Mouse (Mus musculus): ENCODE data around the gene Tor1aip1. TPM values are rescaled to one million over a fixed set of nuclear protein-coding genes. Genes with fewer than 3 reads are reported as not detected.

Gene Tor1aip1
- total RNA-seq, 2 experiments from 2014 or later = 74.1 to 76.2 TPM

Other genes starting within 250 kb of the Tor1aip1 start
- gene Qsox1, start 223.6 kb downstream of the Tor1aip1 start, total RNA-seq (2021) = 10 to 100 TPM; 36.0 to 49.4 TPM
- 10 to 100 TPM; 33.6 to 37.5 TPM for gene Cep350, start 63.2 kb downstream of the Tor1aip1 start, total RNA-seq (2021)
- 10 to 100 TPM; 64.9 to 78.2 TPM for gene Tor1aip2, start 1.1 kb downstream of the Tor1aip1 start, total RNA-seq (2021)
- under 1 TPM; 0.05 to 0.07 TPM for gene Fam163a, start 168.5 kb upstream of the Tor1aip1 start, total RNA-seq (2021)

All from gastrocnemius, postnatal 10 days (tissue).